9 mouse cellular contexts compared by ENCODE assay signal in the genomic region with DNA sequence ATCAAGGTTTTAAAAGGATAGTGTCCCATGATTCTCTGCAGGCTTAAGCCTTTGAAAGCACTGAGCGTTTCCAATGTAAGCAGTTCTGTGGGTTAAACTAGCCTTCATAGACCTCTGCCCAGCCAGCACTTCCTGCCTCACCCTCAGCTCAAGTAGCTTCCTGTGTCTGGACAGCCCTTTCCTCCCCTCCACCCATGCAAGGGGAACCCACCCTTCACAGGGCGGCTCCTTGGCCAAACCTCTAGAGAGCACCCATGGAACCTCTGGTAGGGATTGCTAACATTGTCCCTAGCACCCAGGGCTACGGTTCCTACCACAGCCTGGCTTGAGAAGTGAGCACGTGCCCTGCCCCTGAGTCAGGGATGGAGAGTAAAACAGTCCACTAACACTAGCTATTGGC. TPM values are rescaled to one million over a fixed set of nuclear protein-coding genes. Genes with fewer than 3 reads are reported as not detected.
DNase-seq lines count a peak whose midpoint lies in the region; ATAC-seq lines count a peak whose summit lies in the region.
"Had no signal": no experiment of that assay in that cellular context is flagged by ENCODE, and none has a peak within 500 bp of the region (broad histone marks: within the 10 kb centered on the region; RNA-seq: fewer than 3 reads in every experiment).

No protein-coding gene starts in this region.

- H3K9me3 ChIP-seq in kidney, embryonic 15.5 days (replicated peaks): no peaks in the 10 kb centered on the region
- H3K9me3 ChIP-seq in embryonic facial prominence, embryonic 13.5 days: no peaks in the 10 kb centered on the region
- H3K9me3 ChIP-seq in hindbrain, embryonic 15.5 days: no peaks in the 10 kb centered on the region

- 65% methylated on average over 4 of the region's 4 CpGs for WGBS in kidney, embryonic 15.5 days
- 60% methylated on average over 4 of the region's 4 CpGs for WGBS in embryonic facial prominence, embryonic 13.5 days
- WGBS in hindbrain, embryonic 15.5 days: 77% methylated on average over 4 of the region's 4 CpGs

- H3K27ac ChIP-seq in kidney, embryonic 15.5 days: no peak overlapping the region
- H3K27ac ChIP-seq in embryonic facial prominence, embryonic 13.5 days: peak overlapping the region; percentile 45; the same call in 1 of the 2 replicates
- peak overlapping the region; percentile 22; the same call in 1 of the 2 replicates for H3K27ac ChIP-seq in hindbrain, embryonic 15.5 days (replicated peaks)

- H3K9ac ChIP-seq in kidney, embryonic 15.5 days: no peak overlapping the region
- no peak overlapping the region for H3K9ac ChIP-seq in embryonic facial prominence, embryonic 13.5 days
- H3K9ac ChIP-seq in hindbrain, embryonic 15.5 days: no peak overlapping the region

- no peaks in the 10 kb centered on the region for H3K27me3 ChIP-seq in kidney, embryonic 15.5 days
- no peaks in the 10 kb centered on the region for H3K27me3 ChIP-seq in embryonic facial prominence, embryonic 13.5 days
- no peaks in the 10 kb centered on the region for H3K27me3 ChIP-seq in hindbrain, embryonic 15.5 days

- DNase-seq in kidney, adult 11 months: peak; percentile 59
- DNase-seq in lung, postnatal 14 days: peak; percentile 32
- no peak for DNase-seq in layer of hippocampus, postnatal 10 days (ENCODE audit: low spot score in 2 of 2)
- DNase-seq in ovary, postnatal 10 days (ENCODE audit: low spot score): no peak
- DNase-seq in retina, postnatal 1 day: no peak

- H3K4me3 ChIP-seq in kidney, embryonic 15.5 days (replicated peaks): no peak overlapping the region
- no peak overlapping the region for H3K4me3 ChIP-seq in embryonic facial prominence, embryonic 13.5 days
- no peak overlapping the region for H3K4me3 ChIP-seq in hindbrain, embryonic 15.5 days

- H3K4me2 ChIP-seq in kidney, embryonic 15.5 days: no peak overlapping the region
- H3K4me2 ChIP-seq in embryonic facial prominence, embryonic 13.5 days: no peak overlapping the region
- H3K4me2 ChIP-seq in hindbrain, embryonic 15.5 days: no peak overlapping the region

- peaks cover 4% of the 10 kb centered on the region; the same call in 1 of the 2 replicates for H3K4me1 ChIP-seq in kidney, embryonic 15.5 days
- H3K4me1 ChIP-seq in embryonic facial prominence, embryonic 13.5 days: peaks cover 20% of the 10 kb centered on the region
- peaks cover 8% of the 10 kb centered on the region for H3K4me1 ChIP-seq in hindbrain, embryonic 15.5 days (replicated peaks)

- no peaks in the 10 kb centered on the region for H3K36me3 ChIP-seq in kidney, embryonic 15.5 days
- no peaks in the 10 kb centered on the region for H3K36me3 ChIP-seq in embryonic facial prominence, embryonic 13.5 days
- no peaks in the 10 kb centered on the region for H3K36me3 ChIP-seq in hindbrain, embryonic 15.5 days
- H3K36me3 ChIP-seq: G1E had no signal

- ATAC-seq in kidney, embryonic 15.5 days (replicated peaks; ENCODE audit: low FRiP score): no peak; the same call in 1 of the 2 replicates
- ATAC-seq in embryonic facial prominence, embryonic 13.5 days (ENCODE audit: insufficient number of reproducible peaks, insufficient read depth, low FRiP score, low TSS enrichment, low read depth): no peak
- no peak for ATAC-seq in hindbrain, embryonic 15.5 days (ENCODE audit: low FRiP score, low read depth)

RNA-seq across cellular contexts. Expression of gene Klf12, which starts 23.9 kb away (rescaled TPM):
- polyA plus RNA-seq in kidney, embryonic 15.5 days (2015; fragmentation: Nextera tagmentation; extraction: Ambion mirVana): 11.3 and 13.2 TPM in 2 replicates
- 31.1 and 33.0 TPM in 2 replicates for polyA plus RNA-seq in embryonic facial prominence, embryonic 13.5 days (2015; fragmentation: Nextera tagmentation; extraction: Ambion mirVana)
- polyA plus RNA-seq in hindbrain, embryonic 15.5 days (2015; fragmentation: Nextera tagmentation; extraction: Ambion mirVana): 47.8 and 49.1 TPM in 2 replicates
- 10 to 100 TPM; 36.1 to 39.5 TPM for total RNA-seq in layer of hippocampus, postnatal 10 days (2021)
- polyA plus RNA-seq: G1E had no signal

Comparison
In these comparisons a context has a peak if more than half of its experiments do, and no peak if none do; other contexts are left out.
1. DNase-seq: peak in kidney, adult 11 months (single experiment) and lung, postnatal 14 days (single experiment); none in layer of hippocampus, postnatal 10 days (0 of 2), ovary, postnatal 10 days (single experiment) and retina, postnatal 1 day (single experiment).